Mouse (Mus musculus) gastrocnemius, postnatal 4 days (tissue): ENCODE data around the gene Xpo6. TPM values are rescaled to one million over a fixed set of nuclear protein-coding genes. Genes with fewer than 3 reads are reported as not detected.

Source experiments
- DNase-seq, 2 experiments: peaks; one replicate each; pipeline ENCODE4 v3.0.0; 2021 to 2022; ENCODE audit warnings: low spot score in 2 of 2, mixed read lengths in 2 of 2
- total RNA-seq, 2 experiments: library from RNA; stranded (reverse); gene quantifications; 2 replicates each; pipeline ENCODE4 v1.2.3; 2021

Gene Xpo6
- total RNA-seq, 2 experiments from 2014 or later, result 53.7 to 58.6 TPM

- DNase-seq, result no peak
Measured at GRCm38 (mm10) chr7:126198926-126199325, 1.4 kb downstream of the Xpo6 start.

- DNase-seq, result no peak
Measured at GRCm38 (mm10) chr7:126194175-126194574, 6.1 kb downstream of the Xpo6 start.

GRCm38 (mm10) chr7:126191471-126191870 lies 8.8 kb downstream of the Xpo6 start:
- DNase-seq, result no peak

- no peak for DNase-seq
Measured at GRCm38 (mm10) chr7:126189517-126189916, 10.8 kb downstream of the Xpo6 start.

GRCm38 (mm10) chr7:126185999-126186398 lies 14.3 kb downstream of the Xpo6 start:
- DNase-seq, result no peak

DNA sequence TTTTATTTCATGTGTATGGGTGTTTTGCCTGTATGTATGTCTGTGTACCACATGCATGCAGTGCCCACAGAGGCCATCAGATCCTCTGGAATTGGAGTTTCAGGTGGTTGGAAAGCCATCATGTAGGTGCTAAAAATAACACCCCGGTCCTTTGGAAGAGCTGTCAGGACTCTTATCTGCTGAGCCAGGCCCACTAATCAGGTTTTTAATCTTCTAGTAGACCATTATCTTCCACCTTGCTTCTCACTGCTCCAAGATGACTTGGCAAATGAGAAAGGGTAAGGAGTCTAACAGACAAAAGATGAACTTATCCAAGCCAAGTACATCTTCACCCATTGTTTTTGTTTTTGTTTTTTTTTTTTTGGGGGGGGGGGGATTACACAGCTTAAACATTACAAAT lies 16.7 kb downstream of the Xpo6 start:
- no peak for DNase-seq

DNA sequence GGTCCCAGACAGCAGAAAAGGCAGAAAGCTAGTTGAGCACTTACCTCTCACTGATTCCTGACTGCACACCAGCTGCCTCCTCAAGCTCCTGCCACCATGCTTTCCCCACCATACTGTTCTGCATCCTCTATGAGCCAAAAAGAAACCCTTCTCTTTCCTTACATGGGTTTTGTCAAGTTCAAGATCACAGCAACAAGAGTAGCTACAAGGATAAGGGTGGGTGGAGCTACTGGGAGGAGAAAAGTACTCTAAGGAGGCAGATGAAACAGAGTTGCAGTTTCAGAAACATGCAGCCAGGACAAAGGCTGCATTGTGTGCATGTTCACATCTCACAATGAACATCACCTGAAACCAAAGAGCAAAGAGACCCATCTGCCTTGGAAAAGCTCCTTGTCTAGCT lies 18.8 kb downstream of the Xpo6 start:
- no peak for DNase-seq

DNA sequence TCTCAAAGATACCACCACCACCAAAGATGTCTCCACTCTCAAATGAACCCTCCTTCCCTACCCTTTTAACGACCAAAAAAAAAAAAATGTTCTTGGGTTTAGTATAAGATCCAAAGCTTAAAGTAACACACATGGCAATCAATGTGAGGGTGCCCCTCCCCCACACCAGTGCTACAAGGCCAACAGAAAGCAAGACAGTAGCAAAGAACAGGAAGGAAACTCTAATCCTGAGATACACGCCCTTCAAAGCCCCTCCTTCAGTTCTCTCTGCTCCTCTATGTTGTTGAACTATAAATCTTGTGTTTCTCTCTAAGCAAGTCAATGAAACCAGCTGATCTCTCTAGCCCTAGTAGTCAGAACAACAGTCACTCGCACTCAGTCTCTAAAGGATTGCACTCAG lies 19.3 kb downstream of the Xpo6 start:
- DNase-seq, result no peak

DNA sequence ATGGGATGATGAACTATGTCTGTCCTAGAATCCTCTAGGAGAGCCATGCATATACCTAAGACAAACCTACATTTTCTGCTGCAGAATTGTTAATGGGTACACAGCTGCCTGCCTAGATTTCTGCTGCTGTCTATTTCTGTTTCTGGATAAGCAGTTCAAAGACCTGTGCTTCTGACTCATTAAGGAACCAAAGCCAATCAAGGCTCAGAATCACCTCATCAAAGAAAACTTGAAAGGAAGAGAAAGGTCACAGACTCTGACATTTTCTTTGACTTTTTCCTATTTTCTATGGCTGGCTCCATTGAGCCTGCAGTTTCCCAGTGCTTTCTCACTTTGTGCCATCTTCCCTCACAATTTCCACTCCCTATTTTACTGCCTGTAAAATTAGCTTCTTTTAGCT lies 21.5 kb downstream of the Xpo6 start:
- DNase-seq, result no peak

DNA sequence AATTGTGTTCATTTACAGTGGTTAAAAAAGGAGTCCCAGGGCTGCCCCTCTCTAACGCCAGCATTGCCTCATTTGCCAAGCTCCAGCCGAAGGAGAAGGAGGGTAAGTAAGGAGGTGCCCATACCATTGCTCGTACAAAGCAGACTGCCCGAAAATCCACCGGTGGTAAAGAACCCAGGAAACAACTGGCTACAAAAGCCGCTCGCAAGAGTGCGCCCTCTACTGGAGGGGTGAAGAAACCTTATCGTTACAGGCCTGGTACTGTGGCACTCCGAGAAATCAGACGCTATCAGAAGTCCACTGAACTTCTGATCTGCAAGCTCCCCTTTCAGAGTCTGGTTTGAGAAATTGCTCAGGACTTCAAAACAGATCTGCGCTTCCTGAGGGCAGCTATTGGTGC lies 24.3 kb downstream of the Xpo6 start:
- DNase-seq, result no peak

DNA sequence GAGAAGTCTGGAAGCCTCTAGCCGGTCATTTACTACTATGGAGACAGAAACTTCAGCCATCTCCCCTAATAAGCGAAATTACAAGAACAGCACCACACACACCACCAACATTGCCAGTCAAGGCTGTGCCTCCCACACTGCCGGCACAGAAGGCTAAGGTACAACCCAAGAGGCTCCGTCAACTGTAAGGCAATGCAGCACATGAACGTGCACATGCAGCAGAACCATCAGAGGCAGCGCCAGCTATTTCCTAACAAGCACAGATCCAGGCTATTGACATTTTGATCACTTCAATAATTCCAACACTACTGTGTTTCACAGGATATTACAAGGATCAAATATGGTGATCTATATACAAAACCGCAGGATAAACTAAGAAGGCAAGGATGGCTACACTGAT lies 24.8 kb downstream of the Xpo6 start:
- no peak for DNase-seq

DNA sequence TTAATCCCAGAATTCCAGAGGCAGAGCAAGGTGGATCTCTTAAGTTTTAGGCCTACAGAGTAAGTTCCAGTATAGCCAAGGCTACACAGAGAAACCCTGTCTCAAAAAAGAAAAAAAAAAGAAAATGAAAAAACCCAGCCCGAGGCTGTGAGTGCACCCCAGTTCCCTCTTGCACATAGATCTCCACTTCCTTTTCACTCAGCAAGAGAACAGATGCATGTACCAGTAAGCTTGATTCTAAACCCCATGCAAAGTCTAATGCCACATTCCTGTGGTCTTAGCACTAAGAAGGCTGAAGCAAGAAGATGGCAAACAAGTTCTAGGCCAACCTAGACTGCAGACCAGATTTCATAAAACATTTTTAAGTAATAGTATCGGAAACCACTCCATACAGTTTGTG lies 25.4 kb downstream of the Xpo6 start:
- DNase-seq, result no peak

- DNase-seq, result no peak
Measured at GRCm38 (mm10) chr7:126172001-126172400, 28.3 kb downstream of the Xpo6 start.

- no peak for DNase-seq
Measured at GRCm38 (mm10) chr7:126168584-126168983, 31.7 kb downstream of the Xpo6 start.

DNA sequence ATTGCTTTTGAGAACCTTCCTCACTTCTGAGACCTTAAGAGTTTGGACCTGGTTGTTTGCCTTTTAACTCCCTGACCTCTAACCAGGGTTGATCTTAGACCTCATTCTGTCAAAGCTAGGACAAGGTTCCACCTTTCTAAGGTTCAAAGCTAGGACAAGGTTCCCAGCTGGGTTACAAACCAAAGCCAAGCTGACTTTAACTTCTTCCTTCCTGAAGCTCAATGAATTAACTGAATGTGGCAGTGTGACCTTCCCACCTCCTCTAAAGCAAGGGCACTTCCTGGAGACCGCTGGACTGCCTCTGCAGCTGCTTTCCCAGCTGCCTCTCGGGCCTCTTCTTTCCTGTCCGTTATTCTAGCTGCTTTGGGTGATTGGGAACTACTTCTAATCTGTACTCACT lies 32.9 kb downstream of the Xpo6 start:
- DNase-seq, result no peak

DNA sequence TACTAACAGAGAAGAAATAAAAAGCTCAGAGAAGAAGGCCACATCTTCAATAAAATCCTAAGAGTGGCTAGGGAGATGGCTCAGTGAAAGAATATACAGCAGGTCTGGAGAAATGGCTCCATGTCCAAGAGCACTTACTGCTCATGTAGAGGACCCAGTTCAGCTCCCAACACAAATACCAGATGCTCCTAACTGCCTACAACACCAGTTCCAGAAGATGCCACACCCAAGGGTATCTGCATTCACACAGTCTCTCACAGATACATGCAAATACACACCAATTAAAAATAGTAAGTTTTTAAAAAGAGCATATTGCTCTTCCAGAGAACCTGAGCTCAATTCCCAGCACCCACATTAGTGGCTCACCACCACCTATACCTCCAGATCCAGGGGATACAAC lies 33.7 kb downstream of the Xpo6 start:
- no peak for DNase-seq

DNA sequence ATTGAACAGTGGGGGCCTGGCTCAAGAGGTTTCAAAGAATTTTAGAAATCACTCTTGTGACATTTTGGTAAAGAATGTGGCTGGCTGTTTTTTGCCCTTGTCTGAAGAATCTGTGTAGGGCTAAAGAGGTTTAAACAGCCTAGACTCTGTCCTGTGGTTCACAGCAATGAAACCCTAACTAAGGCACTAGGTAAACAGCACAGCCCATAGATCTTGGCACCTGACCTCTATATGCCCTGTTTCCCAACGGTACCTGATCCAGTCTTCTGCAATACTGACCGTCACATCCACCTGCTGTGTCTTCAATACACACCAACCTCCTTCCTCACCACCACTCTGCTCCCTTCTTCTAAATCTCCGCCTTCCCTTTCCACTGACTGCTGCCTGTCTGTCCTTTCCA lies 42.1 kb downstream of the Xpo6 start:
- no peak for DNase-seq

- DNase-seq, result no peak
Measured at GRCm38 (mm10) chr7:126155746-126156145, 44.6 kb downstream of the Xpo6 start.

DNA sequence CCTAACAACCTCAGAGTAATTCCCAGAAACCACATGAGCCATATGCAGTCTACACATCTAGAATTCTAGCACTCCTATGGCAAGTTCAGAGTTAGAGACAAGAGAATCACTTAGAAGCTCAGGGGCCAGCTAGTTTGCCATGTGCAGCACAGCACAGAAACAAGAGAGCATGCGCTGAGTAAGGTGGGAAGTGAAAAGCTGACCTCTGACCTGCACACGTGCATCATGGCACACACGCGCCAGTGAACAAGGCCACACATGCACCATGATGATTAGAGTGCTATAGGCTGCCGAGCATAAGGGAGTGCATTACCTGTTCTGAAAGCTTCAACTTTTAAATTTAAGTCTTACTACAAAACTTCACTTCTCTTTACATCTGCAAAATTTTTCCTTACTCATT lies 45.6 kb downstream of the Xpo6 start:
- DNase-seq, result no peak

GRCm38 (mm10) chr7:126152324-126152723 lies 48.0 kb downstream of the Xpo6 start:
- no peak for DNase-seq

GRCm38 (mm10) chr7:126146156-126146555 lies 54.1 kb downstream of the Xpo6 start:
- DNase-seq, result no peak

- no peak for DNase-seq
Measured at GRCm38 (mm10) chr7:126144364-126144763, 55.9 kb downstream of the Xpo6 start.

DNA sequence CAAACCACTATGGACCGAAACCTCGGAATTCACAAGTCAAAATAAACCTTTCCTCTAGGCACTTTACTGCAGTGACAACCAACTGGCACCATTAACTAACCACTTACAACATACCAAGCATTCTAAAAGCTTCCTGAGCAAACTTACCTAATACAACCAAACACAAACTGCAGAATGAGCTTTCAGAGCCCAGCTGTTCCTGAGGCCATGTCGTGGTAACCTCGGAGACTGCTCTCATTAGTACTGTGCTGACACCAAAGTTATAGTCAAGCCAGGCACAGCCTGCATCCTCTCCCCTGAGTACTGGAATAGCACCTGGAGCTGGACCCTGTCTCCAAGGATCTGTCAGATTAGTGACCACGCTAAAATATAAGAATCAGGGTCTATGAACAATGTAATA lies 62.5 kb downstream of the Xpo6 start:
- no peak for DNase-seq

- DNase-seq, result no peak
Measured at GRCm38 (mm10) chr7:126135391-126135790, 64.9 kb downstream of the Xpo6 start.
